Mouse (Mus musculus) activated CD4-positive, CD25-positive, alpha-beta regulatory T cell, adult 4 months (primary cell): ENCODE results near the gene Lat2. TPM values are rescaled to one million over a fixed set of nuclear protein-coding genes. Genes with fewer than 3 reads are reported as not detected.
A peak's percentile ranks its signal among the peaks of the same experiment; 100 is the strongest.
"Not testable (repeated sequence)": the region's sequence is repeated elsewhere in the genome, so short reads cannot be mapped to it uniquely, and the experiment has no call there.

Source experiments
- ATAC-seq: one replicate; pipeline ENCODE4 v1.8.0; 2017
- polyA plus RNA-seq, 2 experiments: library from polyadenylated mRNA; unstranded; fragments of 100-300 nt; shearing (Covaris generic); gene quantifications; one replicate each; pipeline ENCODE4 v1.2.1; 2017

Gene Lat2
- polyA plus RNA-seq: 1 to 10 TPM; 3.8 to 5.4 TPM

GRCm38 (mm10) chr5:134614802-134615201 lies at the start of gene Lat2:
Lat2 (minus strand) TSS chr5:134615025.
- ATAC-seq: peak; percentile 55

DNA sequence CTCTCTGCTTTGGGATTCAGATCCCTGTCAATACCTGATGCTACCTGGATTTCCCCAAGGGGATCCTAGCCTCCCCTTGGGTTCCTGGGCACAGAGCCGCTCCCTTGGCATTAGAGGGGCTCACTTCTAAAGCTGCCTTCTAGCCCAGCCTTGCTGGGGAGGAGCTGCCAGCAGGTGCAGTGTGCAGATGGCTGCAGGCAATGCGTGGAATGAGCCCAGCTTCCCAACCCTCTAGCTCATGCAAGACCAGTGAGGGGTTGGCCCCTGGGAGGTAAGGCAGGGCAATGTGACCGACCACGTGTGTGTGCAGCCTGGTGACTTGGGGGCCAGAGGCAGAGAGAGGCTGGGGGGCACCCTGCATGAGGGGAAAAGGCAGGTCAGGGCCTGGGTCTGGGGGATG lies 41.9 kb upstream of the Lat2 start:
- ATAC-seq: no peak

GRCm38 (mm10) chr5:134652015-134652414 lies 37.2 kb upstream of the Lat2 start:
- no peak for ATAC-seq

DNA sequence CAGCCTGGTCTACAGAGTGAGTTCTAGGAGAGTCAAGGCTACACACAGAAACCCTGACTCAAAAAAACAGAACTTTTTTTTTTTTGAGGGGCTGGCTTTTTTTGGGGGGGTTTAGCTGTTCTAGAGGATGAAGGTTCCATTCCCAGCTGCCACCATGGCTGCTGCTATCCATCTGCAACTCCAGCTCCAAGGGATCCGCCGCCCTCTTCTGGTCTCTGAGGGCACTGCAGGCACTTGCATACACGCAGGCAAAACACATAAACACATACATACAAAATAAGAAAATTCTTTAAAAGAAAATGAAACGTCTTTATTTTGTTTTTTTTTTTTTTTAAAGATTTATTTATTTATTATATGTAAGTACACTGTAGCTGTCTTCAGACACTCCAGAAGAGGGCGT lies 36.1 kb upstream of the Lat2 start:
- ATAC-seq: no peak

GRCm38 (mm10) chr5:134648976-134649375 lies 34.2 kb upstream of the Lat2 start:
- not testable (repeated sequence) for ATAC-seq

DNA sequence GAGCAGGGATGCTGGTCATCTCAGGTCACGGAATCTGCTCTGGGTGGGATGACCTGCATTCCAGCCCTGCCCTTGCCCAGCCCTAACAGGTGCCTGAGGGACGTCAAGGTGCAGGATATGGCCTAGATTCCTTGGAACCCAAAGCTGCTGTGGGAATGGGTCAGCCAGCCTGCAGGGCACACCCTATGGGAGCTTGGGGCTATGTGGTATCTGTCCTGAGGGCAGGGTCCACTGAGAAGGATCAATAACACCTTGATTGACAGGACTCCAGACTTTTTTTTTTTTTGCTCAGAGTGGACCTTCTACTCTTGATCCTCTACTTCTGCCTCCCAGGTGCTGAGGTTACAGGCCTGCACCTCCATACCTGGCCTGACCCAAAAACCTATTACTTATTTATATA lies 32.6 kb upstream of the Lat2 start:
- ATAC-seq: no peak

DNA sequence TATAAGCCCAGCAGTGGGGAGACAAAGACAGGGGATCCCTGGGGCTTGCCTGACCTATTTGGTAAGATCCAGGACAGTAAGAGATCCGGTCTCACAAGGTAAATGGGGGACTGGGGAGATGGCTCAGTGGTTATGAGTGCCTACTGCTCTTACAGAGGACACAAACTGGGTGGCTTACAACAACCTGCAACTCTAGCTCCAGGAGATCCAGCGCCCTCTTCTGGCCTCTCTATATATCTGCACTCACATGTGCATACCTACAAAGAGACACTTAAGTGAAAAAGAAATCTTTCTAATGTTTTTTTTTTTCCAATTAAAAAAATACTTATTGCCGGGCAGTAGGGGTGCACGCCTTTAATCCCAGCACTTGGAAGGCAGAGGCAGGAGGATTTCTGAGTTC lies 31.6 kb upstream of the Lat2 start:
- ATAC-seq: no peak

- ATAC-seq: no peak
Measured at GRCm38 (mm10) chr5:134644643-134645118, 29.9 kb upstream of the Lat2 start.

DNA sequence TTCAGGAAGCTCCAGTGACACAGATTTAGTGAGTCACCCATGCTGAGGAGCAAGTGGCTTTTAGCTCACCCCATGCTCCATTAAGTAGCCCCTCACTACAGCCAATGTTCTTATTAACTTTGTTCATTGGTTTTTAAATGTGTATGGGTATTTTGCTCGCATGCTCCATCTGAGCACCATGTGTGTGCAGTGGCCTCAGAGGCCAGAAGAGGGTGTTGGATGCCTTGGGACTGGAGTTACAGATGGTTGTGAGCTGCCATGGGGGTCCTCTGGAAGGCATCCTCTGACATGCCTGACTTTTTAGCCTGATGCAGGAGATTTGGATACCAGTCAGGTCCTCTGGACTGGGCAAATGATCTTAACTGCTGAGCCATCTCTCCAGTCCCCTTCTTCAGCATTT lies 29.3 kb upstream of the Lat2 start:
- ATAC-seq: no peak

- ATAC-seq: no peak
Measured at GRCm38 (mm10) chr5:134640371-134640770, 25.5 kb upstream of the Lat2 start.

DNA sequence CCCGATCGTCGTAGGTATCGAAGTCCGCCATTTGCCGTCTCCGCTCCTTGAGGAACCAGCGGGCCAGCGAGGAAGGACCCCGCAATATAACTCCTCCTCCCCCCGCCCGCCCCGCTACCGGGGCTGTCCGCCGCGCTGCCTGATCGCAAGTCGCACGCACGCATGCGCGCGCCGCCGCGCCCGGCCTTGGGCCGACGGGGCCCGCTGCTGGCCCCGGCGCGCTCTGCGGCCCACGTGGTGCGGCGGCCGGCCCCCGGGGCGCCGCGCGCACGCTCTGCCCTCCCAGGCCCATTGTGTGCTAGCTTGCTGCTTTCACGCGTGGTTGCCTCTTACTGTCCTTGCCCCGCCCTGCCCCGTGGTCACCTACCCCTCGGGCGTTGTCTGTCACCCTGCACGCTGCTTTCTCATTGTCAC lies 24.5 kb upstream of the Lat2 start, which contains the start of gene Eif4h:
TSS of gene Eif4h (minus strand) at position 222 of the 414 bp plus-strand sequence.
- peak; percentile 75 for ATAC-seq

DNA sequence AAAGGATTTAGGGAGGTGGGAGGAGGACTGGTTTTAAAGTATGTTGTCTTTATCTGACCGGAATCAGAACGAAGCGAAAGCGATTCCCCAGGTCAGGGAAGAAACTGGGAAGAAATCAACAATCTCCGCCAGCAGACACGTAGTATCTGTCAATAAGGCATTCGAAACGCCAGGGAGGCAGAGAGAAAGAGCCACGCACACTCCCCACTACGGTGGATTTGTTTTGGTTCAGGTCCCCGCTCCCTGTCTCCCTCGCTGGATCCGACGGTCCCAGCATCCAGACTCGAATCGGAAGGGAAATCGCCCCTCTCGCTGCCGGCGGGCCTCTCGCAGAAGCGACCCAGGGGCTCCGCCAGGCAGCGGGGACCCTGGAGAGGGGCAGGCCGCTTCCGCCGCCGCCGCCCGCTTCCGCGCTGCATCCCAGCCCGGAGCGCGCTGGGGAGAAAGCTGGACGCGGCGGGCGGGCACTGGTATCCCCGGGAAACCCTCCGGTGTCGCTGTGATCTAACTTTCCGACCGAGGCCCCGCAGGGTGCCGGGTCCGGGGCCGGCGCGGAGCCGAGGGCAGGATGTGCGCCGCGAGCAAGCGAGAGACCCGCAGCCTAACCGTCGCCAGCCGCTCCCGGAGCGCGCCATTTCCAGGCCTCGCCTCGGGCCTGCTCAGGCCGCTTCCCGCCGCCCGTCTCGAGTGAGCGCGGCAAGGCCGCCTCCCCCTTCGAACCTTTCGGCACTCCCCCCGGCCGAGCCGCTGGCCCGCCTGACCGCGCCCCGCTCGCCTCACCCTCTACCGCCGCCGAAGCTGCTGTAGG lies 23.8 kb upstream of the Lat2 start:
- peak; percentile 53 for ATAC-seq

GRCm38 (mm10) chr5:134637820-134638367 lies 23.1 kb upstream of the Lat2 start:
- ATAC-seq: no peak

DNA sequence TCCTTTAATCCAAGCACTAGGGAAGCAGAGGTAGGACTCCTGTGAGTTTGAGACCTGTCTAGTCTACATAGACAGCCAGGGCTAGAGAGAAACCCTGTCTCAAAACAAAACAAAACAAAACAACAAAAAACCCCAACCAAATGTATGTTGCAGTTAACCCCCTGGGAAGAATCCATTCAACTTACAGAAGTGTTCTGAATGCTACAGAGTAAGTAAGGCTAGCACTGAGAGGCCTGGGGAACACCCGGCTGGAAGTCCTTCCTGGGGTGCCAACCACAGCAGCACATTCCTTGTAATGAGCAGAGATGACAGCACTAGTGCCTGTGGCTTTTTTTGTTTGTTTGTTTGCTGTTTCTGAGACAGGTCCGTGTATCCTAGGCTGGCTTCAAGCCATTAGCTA lies 18.0 kb upstream of the Lat2 start:
- no peak for ATAC-seq

DNA sequence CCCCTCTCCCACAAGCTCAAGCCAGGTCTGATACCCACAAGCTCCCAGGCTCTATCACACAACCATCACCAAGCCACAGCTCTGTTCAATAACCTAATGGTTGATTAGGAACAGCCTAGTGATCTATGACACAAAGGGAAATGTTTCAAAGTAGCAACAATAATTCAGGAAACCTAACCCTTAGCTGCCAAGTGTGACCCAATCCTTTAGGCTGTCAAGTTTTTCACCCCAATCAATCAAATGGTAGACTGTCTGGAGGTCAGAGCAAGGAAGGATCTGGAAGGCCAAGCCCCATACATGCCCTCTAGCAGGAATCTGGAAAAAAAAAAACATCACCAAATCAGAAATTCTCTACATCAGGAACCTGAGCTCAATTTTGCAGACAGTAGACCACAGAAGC lies 16.0 kb upstream of the Lat2 start:
- ATAC-seq: no peak

GRCm38 (mm10) chr5:134629508-134629907 lies 14.7 kb upstream of the Lat2 start:
- ATAC-seq: no peak

GRCm38 (mm10) chr5:134622069-134622468 lies 7.2 kb upstream of the Lat2 start:
- ATAC-seq: no peak

DNA sequence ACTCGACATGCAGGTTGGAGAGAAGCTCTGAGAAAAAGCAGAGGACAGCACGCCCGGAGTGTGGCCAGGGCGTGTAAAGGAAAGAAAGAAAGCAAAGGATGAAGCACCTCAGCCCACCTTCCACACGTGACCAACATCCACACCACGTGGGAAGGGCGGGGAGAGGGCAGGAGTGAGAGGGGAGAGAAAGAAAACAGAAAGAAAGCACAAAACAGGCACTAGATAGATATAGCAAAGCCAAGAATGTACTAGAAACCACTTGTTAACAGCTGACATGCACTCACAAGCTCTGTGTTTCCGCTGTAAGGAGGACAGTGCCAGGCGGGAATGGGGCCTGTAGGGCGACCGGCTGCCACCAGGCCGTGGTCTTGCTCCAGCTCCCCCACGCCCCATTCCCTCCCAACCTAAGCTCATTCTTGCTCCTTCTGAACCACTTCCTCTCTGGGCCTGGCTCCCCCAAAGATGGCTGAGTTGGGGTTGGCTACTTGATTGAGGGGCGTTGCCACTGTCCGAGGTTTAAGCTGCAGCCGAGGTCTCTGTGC lies 6.3 kb upstream of the Lat2 start:
- no peak for ATAC-seq

GRCm38 (mm10) chr5:134620457-134620856 lies 5.6 kb upstream of the Lat2 start:
- ATAC-seq: no peak

DNA sequence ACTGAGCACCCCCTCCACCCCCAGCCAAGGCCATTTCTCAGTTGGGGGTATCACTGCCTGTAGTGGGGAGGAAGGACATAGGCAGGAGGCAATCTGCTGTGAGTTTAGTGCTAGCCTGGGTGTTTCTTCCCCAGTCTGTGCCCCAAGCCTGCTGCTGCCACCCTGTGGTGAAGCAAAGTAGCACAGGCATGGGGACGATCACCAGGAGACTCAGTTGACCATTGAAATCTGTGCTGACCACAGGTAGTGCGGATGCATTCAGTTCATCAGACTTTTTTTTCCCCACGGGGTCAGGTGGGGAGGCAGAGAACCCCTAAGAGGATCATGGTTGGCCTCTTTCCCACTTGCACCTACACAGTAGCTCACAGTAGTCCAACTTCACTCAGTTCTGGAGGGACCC lies 2.2 kb upstream of the Lat2 start:
- peak; percentile 55 for ATAC-seq

GRCm38 (mm10) chr5:134615780-134616179 lies 955 bp upstream of the Lat2 start:
- ATAC-seq: no peak

DNA sequence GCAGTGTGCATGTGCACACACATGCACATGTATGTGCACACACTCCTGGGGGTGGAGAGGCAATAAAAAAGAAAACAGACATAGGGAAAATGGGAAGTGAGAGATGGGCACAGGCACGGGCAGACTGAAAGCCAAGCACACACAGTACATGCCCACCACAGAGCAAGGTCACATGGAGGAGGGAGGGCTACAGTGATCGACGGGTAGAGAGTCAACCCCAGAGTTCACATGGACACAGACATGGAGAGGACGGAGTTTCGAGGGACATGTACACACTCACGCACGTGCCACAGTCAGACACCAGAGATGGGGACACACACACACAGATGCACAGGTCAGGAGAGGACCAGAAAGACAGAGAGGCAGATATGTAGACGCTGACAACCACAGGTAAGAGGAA lies 555 bp upstream of the Lat2 start:
- no peak for ATAC-seq

DNA sequence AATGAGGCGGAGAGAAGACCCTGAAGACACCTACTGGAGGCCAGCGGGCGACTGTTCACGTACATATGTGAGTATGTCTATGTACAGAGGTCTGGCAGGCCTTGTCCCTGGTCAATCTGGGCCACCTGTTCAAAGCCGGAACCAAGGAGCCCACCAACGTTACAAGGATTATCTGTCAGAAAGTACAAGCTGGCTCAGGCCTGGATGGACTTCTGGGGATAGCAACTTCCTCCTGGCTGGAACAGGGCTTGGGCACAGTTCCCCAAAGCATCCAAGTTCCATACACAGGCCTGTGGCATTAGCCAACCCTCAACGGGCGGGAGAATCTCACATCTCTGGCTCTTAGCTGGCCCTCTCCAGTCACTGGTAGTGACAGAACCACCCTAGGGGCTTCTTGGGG lies 529 bp downstream of the Lat2 start:
- ATAC-seq: no peak

- no peak for ATAC-seq
Measured at GRCm38 (mm10) chr5:134613727-134614126, 1.1 kb downstream of the Lat2 start.
